Mouse (Mus musculus): ENCODE data around the gene Pdcd2l. TPM values are rescaled to one million over a fixed set of nuclear protein-coding genes. Genes with fewer than 3 reads are reported as not detected.

Gene Pdcd2l
- total RNA-seq, 2 experiments from 2014 or later: 28.3 to 31.6 TPM

DNA sequence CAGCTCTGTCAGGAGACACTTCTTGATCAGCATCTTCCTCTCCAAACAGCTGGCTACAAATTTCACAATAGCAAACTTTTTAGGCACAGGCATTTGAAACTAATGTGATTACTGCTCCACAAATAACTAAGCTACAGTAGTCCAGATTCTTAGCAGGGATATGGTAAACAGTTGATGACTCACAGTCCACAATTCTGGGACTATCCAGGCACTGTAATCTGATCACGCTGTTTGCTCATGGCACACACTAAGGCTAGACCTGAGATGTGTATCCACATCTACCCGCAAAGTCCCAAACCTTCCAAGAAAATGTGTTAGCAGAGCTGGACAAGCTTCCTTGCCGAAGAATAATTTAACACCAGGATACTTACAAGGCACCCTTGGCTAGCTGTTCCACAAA is 38.5 kb downstream of the Pdcd2l start:
- no peak for DNase-seq (ENCODE audit: low spot score in 2 of 2)

DNA sequence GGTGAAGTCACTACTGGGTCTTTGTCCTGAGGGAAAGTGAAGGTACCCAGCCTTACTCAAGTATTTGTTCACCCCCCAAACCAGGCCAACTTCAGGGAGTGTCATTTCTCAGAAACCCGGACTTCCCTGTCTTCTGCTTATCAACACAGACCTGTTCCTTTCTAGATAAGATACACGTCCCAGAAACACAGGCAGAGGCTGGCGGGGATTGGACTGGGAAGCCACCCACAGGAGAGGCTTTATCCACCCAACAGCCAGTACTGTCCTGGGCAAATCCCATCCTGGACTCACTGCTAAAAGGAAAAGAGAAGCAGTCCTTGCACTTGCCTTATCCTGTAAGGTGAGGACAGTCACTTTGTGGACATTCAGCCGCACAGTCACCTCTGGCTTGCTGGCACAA is 49.3 kb downstream of the Pdcd2l start:
- DNase-seq (ENCODE audit: low spot score in 2 of 2): no peak

DNA sequence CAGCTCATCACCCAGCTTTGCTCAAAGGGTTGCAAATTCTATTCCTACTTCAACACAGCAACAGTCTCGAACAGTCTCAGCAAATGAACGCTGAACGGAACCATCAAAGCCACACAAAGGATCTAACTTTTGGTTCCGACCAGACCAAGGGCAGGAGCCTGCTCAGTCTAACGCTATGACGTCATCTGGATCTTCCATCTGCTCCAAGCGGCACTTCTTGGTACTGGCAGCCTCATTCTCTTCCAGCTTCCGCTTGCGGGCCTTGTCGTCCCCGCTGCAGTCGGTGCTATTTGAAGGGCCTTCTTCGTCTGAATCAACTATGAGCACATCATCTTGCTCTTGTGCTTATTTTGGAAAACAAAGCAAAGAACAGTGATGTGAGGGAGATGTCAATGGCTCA is 55.3 kb downstream of the Pdcd2l start:
- no peak for DNase-seq (ENCODE audit: low spot score in 2 of 2)

DNA sequence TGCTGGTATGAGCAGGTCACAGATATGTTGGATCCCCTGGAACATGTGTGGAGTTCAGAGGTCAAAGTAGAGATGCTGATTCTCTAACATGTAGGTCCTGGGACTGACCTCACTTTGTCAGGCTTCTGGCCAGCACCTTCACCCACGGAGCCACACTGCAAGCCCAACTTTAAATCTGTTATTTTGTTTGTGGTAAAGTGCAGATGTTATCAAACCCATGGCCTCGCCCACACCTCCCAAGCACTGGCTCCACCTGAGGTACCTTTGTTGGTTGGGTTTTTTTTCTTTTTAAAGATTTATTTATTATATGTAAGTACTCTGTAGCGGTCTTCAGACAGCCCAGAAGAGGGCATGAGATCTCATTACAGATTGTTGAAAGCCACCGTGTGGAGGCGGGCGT is 57.0 kb downstream of the Pdcd2l start:
- no peak for DNase-seq (ENCODE audit: low spot score in 2 of 2)

Other genes with a start within 250 kb of the Pdcd2l start
- not detected for gene Scgb2b27, start 182.7 kb downstream of the Pdcd2l start, total RNA-seq (2021)
- not detected for gene Scgb1b27, start 175.2 kb downstream of the Pdcd2l start, total RNA-seq (2021)
- gene Scgb1b30, start 101.2 kb downstream of the Pdcd2l start, total RNA-seq (2021): not detected
- 10 to 100 TPM; 40.7 to 43.5 TPM for gene Wtip, start 63.4 kb downstream of the Pdcd2l start, total RNA-seq (2021)
- gene Uba2, start 27.1 kb downstream of the Pdcd2l start, total RNA-seq (2021): 100 to 1,000 TPM; 101 to 107 TPM
- gene Gpi1, start 33.7 kb upstream of the Pdcd2l start, total RNA-seq (2021): 100 to 1,000 TPM; 298 to 310 TPM
- gene Gm6096, start 54.4 kb upstream of the Pdcd2l start, total RNA-seq (2021): not detected
- 10 to 100 TPM; 89.3 to 90.7 TPM for gene 4931406P16Rik, start 116.9 kb upstream of the Pdcd2l start, total RNA-seq (2021)
- gene Lsm14a, start 196.7 kb upstream of the Pdcd2l start, total RNA-seq (2021): 100 to 1,000 TPM; 134 TPM

Measured in adrenal gland, postnatal 4 days (tissue).